ENCODE assay signal across 15 mouse cellular contexts in genomic region chr10:75566321-75566720, GRCm38 (mm10). TPM values are rescaled to one million over a fixed set of nuclear protein-coding genes. Genes with fewer than 3 reads are reported as not detected.
DNase-seq lines count a peak whose midpoint lies in the region; ATAC-seq and TF ChIP-seq lines count a peak whose summit lies in the region.
"Had no signal": no experiment of that assay in that cellular context is flagged by ENCODE, and none has a peak within 500 bp of the region (broad histone marks: within the 10 kb centered on the region; RNA-seq: fewer than 3 reads in every experiment).

No protein-coding gene starts in this region.

- no peak overlapping the region for H3K9ac ChIP-seq in hindbrain, postnatal 0 days (replicated peaks; ENCODE audit: low read length)
- H3K9ac ChIP-seq in hindbrain, embryonic 11.5 days (ENCODE audit: low read depth, low read length), result no peak overlapping the region
- H3K9ac ChIP-seq: hindbrain, embryonic 14.5 days; lung, embryonic 14.5 days; stomach, embryonic 15.5 days had no signal

- no peak for TF ChIP-seq POLR2A in brain, embryonic 14.5 days (IDR thresholded peaks at IDR 0.05; ENCODE audit: borderline replicate concordance, extremely low read depth, insufficient read depth, insufficient read length, poor library complexity, severe bottlenecking)
- no peak for TF ChIP-seq POLR2A in small intestine, adult 2 months (IDR thresholded peaks at IDR 0.05; ENCODE audit: low read depth, low read length)

- TF ChIP-seq CTCF in hindbrain, postnatal 0 days (IDR thresholded peaks at IDR 0.05; ENCODE audit: low read depth), result peak; percentile 30; the same call in 1 of the 2 replicates
- TF ChIP-seq CTCF in brain, embryonic 14.5 days (IDR thresholded peaks at IDR 0.05; ENCODE audit: borderline replicate concordance, extremely low read depth, insufficient read depth, insufficient read length), result peak; percentile 10; the same call in 1 of the 2 replicates
- TF ChIP-seq CTCF in small intestine, adult 2 months (IDR thresholded peaks at IDR 0.05; ENCODE audit: extremely low read depth, insufficient read length, insufficient replicate concordance, low read depth, low read length), result peak; percentile 24; the same call in 1 of the 2 replicates

- H3K4me1 ChIP-seq in hindbrain, postnatal 0 days (ENCODE audit: insufficient read depth, low read length), result no peaks in the 10 kb centered on the region
- H3K4me1 ChIP-seq in hindbrain, embryonic 11.5 days (replicated peaks; ENCODE audit: control insufficient read depth, insufficient read depth, low read length), result no peaks in the 10 kb centered on the region
- peaks cover 8% of the 10 kb centered on the region; the same call in 1 of the 2 replicates for H3K4me1 ChIP-seq in small intestine, adult 2 months (ENCODE audit: control insufficient read depth, insufficient read depth, insufficient read length, low read length)
- H3K4me1 ChIP-seq: stomach, embryonic 15.5 days had no signal

- H3K9me3 ChIP-seq in hindbrain, postnatal 0 days (ENCODE audit: low read length), result no peaks in the 10 kb centered on the region
- no peaks in the 10 kb centered on the region for H3K9me3 ChIP-seq in hindbrain, embryonic 11.5 days (ENCODE audit: control insufficient read depth, low read length)
- H3K9me3 ChIP-seq: stomach, embryonic 15.5 days had no signal

- H3K36me3 ChIP-seq in hindbrain, postnatal 0 days (ENCODE audit: insufficient read depth, low read length), result no peaks in the 10 kb centered on the region
- H3K36me3 ChIP-seq in hindbrain, embryonic 11.5 days (ENCODE audit: control insufficient read depth, insufficient read depth, low read length), result no peaks in the 10 kb centered on the region
- peaks cover 3% of the 10 kb centered on the region; the same call in 1 of the 2 replicates for H3K36me3 ChIP-seq in small intestine, adult 2 months (ENCODE audit: control insufficient read depth, insufficient read depth, low read length)
- H3K36me3 ChIP-seq: stomach, embryonic 15.5 days had no signal

- H3K4me3 ChIP-seq in hindbrain, postnatal 0 days (ENCODE audit: low read length), result no peak overlapping the region
- no peak overlapping the region for H3K4me3 ChIP-seq in hindbrain, embryonic 11.5 days (ENCODE audit: low read depth, low read length)
- peak overlapping the region; percentile 64 for H3K4me3 ChIP-seq in small intestine, adult 2 months (ENCODE audit: low read depth, low read length)
- H3K4me3 ChIP-seq: stomach, embryonic 15.5 days had no signal

- H3K27ac ChIP-seq in hindbrain, postnatal 0 days, result no peak overlapping the region
- H3K27ac ChIP-seq in hindbrain, embryonic 11.5 days (ENCODE audit: low read depth, low read length), result no peak overlapping the region
- H3K27ac ChIP-seq in small intestine, adult 2 months (ENCODE audit: insufficient read depth, low read depth, low read length), result peak overlapping the region; percentile 95
- H3K27ac ChIP-seq: hindbrain, embryonic 14.5 days; stomach, embryonic 15.5 days had no signal

- 81% methylated on average over 5 of the region's 5 CpGs for WGBS in hindbrain, postnatal 0 days
- 83% methylated on average over 5 of the region's 5 CpGs for WGBS in hindbrain, embryonic 11.5 days
- 74% methylated on average over 5 of the region's 5 CpGs for WGBS in small intestine, adult 2 months

- no peak for DNase-seq in hindbrain, postnatal 0 days (ENCODE audit: low spot score)
- no peak for DNase-seq in hindbrain, embryonic 11.5 days (ENCODE audit: low spot score)
- peak; percentile 39 for DNase-seq in testis, postnatal 10 days (ENCODE audit: low spot score)
- DNase-seq in testis, postnatal 14 days (ENCODE audit: low spot score), result no peak
- DNase-seq in brain, embryonic 14.5 days (ENCODE audit: low read depth), result no peak
- no peak for DNase-seq in gastrocnemius, adult 18-20 months (ENCODE audit: low spot score)
- DNase-seq in neural tube, embryonic 10.5 days (ENCODE audit: extremely low spot score, low spot score), result no peak
- DNase-seq: cerebellum, adult 18-20 months; lung, embryonic 14.5 days; right cerebral cortex, postnatal 25 days had no signal

- H3K27me3 ChIP-seq in hindbrain, postnatal 0 days (ENCODE audit: insufficient read depth, low read length), result no peaks in the 10 kb centered on the region
- no peaks in the 10 kb centered on the region; the same call in 1 of the 2 replicates for H3K27me3 ChIP-seq in hindbrain, embryonic 11.5 days (ENCODE audit: control insufficient read depth, insufficient read depth, low read length)
- H3K27me3 ChIP-seq in small intestine, adult 2 months (ENCODE audit: control insufficient read depth, insufficient read depth, low read length), result no peaks in the 10 kb centered on the region

- H3K4me2 ChIP-seq in hindbrain, postnatal 0 days (ENCODE audit: low read depth, low read length), result no peak overlapping the region
- H3K4me2 ChIP-seq in hindbrain, embryonic 11.5 days (replicated peaks; ENCODE audit: low read depth, low read length), result no peak overlapping the region
- H3K4me2 ChIP-seq: hindbrain, embryonic 14.5 days; lung, embryonic 14.5 days; stomach, embryonic 15.5 days had no signal

- 0 out of 2 replicates have a peak, but pooled peaks have one; percentile 11 for ATAC-seq in hindbrain, postnatal 0 days
- no peak for ATAC-seq in hindbrain, embryonic 11.5 days (ENCODE audit: low FRiP score)

RNA-seq across cellular contexts. Expression of gene Ggt1, which starts 4.9 kb away (rescaled TPM):
- 3.2 and 7.6 TPM in 2 replicates for total RNA-seq in hindbrain, postnatal 0 days (2014; rRNA removed)
- polyA plus RNA-seq in hindbrain, postnatal 0 days (2015; fragmentation: Nextera tagmentation; extraction: Ambion mirVana), result 1.0 and 1.2 TPM in 2 replicates
- polyA plus RNA-seq in hindbrain, embryonic 11.5 days (2014; fragmentation: Nextera tagmentation; extraction: Ambion mirVana), result 1.7 and 2.2 TPM in 2 replicates
- 2.3 and 2.6 TPM in 2 replicates for polyA plus RNA-seq in brain, embryonic 14.5 days (2012; rRNA removed)
- 454 and 722 TPM in 2 replicates for polyA plus RNA-seq in small intestine, adult 2 months (2012; rRNA removed)
- total RNA-seq in gastrocnemius, adult 18-20 months (2021), result under 1 TPM in 1 of 2 experiments, not detected in 1; 0.78 TPM
- total RNA-seq: megakaryocyte progenitor cell, adult 5-6 weeks had no signal

RNA-seq across cellular contexts. Expression of gene Lrrc75b, which starts 6.2 kb away (rescaled TPM):
- total RNA-seq in hindbrain, postnatal 0 days (2014; rRNA removed), result 30.3 and 31.4 TPM in 2 replicates
- polyA plus RNA-seq in hindbrain, postnatal 0 days (2015; fragmentation: Nextera tagmentation; extraction: Ambion mirVana), result 26.0 and 26.4 TPM in 2 replicates
- 4.8 and 6.2 TPM in 2 replicates for polyA plus RNA-seq in hindbrain, embryonic 11.5 days (2014; fragmentation: Nextera tagmentation; extraction: Ambion mirVana)
- polyA plus RNA-seq in brain, embryonic 14.5 days (2012; rRNA removed), result 22.7 and 38.8 TPM in 2 replicates
- 1.8 and 1.9 TPM in 2 replicates for polyA plus RNA-seq in small intestine, adult 2 months (2012; rRNA removed)
- total RNA-seq in gastrocnemius, adult 18-20 months (2021), result under 1 TPM; 0.11 to 0.12 TPM
- total RNA-seq: CH12.LX; megakaryocyte progenitor cell, adult 5-6 weeks had no signal

RNA-seq across cellular contexts. Expression of gene Ggt5, which starts 22.8 kb away (rescaled TPM):
- total RNA-seq in hindbrain, postnatal 0 days (2014; rRNA removed), result 2.8 and 3.4 TPM in 2 replicates
- polyA plus RNA-seq in hindbrain, postnatal 0 days (2015; fragmentation: Nextera tagmentation; extraction: Ambion mirVana), result 2.3 TPM in 2 replicates
- 0.31 and 0.66 TPM in 2 replicates for polyA plus RNA-seq in hindbrain, embryonic 11.5 days (2014; fragmentation: Nextera tagmentation; extraction: Ambion mirVana)
- 5.2 and 6.7 TPM in 2 replicates for polyA plus RNA-seq in brain, embryonic 14.5 days (2012; rRNA removed)
- 17.9 and 27.0 TPM in 2 replicates for polyA plus RNA-seq in small intestine, adult 2 months (2012; rRNA removed)
- total RNA-seq in gastrocnemius, adult 18-20 months (2021), result 1 to 10 TPM; 2.4 to 2.8 TPM
- total RNA-seq: CH12.LX had no signal

RNA-seq across cellular contexts. Expression of gene Gucd1, which starts 48.5 kb away (rescaled TPM):
- 42.3 and 44.3 TPM in 2 replicates for total RNA-seq in hindbrain, postnatal 0 days (2014; rRNA removed)
- 12.6 and 15.6 TPM in 2 replicates for polyA plus RNA-seq in hindbrain, postnatal 0 days (2015; fragmentation: Nextera tagmentation; extraction: Ambion mirVana)
- polyA plus RNA-seq in hindbrain, embryonic 11.5 days (2014; fragmentation: Nextera tagmentation; extraction: Ambion mirVana), result 26.7 and 29.8 TPM in 2 replicates
- polyA plus RNA-seq in brain, embryonic 14.5 days (2012; rRNA removed), result 26.0 and 33.2 TPM in 2 replicates
- 111 and 261 TPM in 2 replicates for polyA plus RNA-seq in small intestine, adult 2 months (2012; rRNA removed)
- total RNA-seq in gastrocnemius, adult 18-20 months (2021), result 10 to 100 TPM; 43.6 to 61.5 TPM

RNA-seq across cellular contexts. Expression of gene Snrpd3, which starts 49.0 kb away (rescaled TPM):
- total RNA-seq in hindbrain, postnatal 0 days (2014; rRNA removed), result 16.4 and 18.0 TPM in 2 replicates
- polyA plus RNA-seq in hindbrain, postnatal 0 days (2015; fragmentation: Nextera tagmentation; extraction: Ambion mirVana), result 133 and 135 TPM in 2 replicates
- polyA plus RNA-seq in hindbrain, embryonic 11.5 days (2014; fragmentation: Nextera tagmentation; extraction: Ambion mirVana), result 180 and 205 TPM in 2 replicates
- polyA plus RNA-seq in brain, embryonic 14.5 days (2012; rRNA removed), result 51.4 and 60.3 TPM in 2 replicates
- polyA plus RNA-seq in small intestine, adult 2 months (2012; rRNA removed), result 5.2 and 7.4 TPM in 2 replicates
- total RNA-seq in gastrocnemius, adult 18-20 months (2021), result 10 to 100 TPM; 76.2 to 80.2 TPM

Comparison
In these comparisons a context has a peak if more than half of its experiments do, and no peak if none do; other contexts are left out.
1. RNA of gene Ggt1, which starts 4.9 kb away (polyA plus RNA-seq): 454 to 722 TPM in small intestine, adult 2 months; 2.3 to 2.6 TPM in brain, embryonic 14.5 days, 1.7 to 2.2 TPM in hindbrain, embryonic 11.5 days and 1.0 to 1.2 TPM in hindbrain, postnatal 0 days; every median in the first group is over 100 times any median in the second.
2. Peak in every context shown above with its lines, with median percentiles within 50 percentile points of each other: CTCF ChIP-seq.